Mouse (Mus musculus): ENCODE data around the gene Gtf2e1. TPM values are rescaled to one million over a fixed set of nuclear protein-coding genes. Genes with fewer than 3 reads are reported as not detected.

Gene Gtf2e1
- total and polyA plus RNA-seq, 2 experiments from 2014 or later, result 18.9 to 21.4 TPM

GRCm38 (mm10) chr16:37462886-37463285, 76.7 kb downstream of the Gtf2e1 start:
- no peak overlapping the region for H3K9ac ChIP-seq (replicated peaks; ENCODE audit: low read length)
- H3K27ac ChIP-seq, result no peak overlapping the region
- H3K36me3 ChIP-seq (ENCODE audit: insufficient read depth, low read length), result no peaks in the 10 kb centered on the region
- 69% methylated on average over 4 of the region's 4 CpGs for WGBS
- no peak for ATAC-seq
- H3K4me1 ChIP-seq (ENCODE audit: insufficient read depth, low read length), result no peaks in the 10 kb centered on the region
- no peaks in the 10 kb centered on the region for H3K9me3 ChIP-seq (ENCODE audit: low read length)
- H3K4me2 ChIP-seq (ENCODE audit: low read depth, low read length), result no peak overlapping the region
- DNase-seq (ENCODE audit: low spot score), result no peak
- no peak for TF ChIP-seq CTCF (IDR thresholded peaks at IDR 0.05; ENCODE audit: low read depth)
- no peaks in the 10 kb centered on the region for H3K27me3 ChIP-seq (ENCODE audit: insufficient read depth, low read length)
- H3K4me3 ChIP-seq (ENCODE audit: low read length), result no peak overlapping the region

GRCm38 (mm10) chr16:37461601-37462000, 78.0 kb downstream of the Gtf2e1 start:
- ATAC-seq (no peak), DNase-seq (ENCODE audit: low spot score) (no peak)
- Histone ChIP-seq H3K4me1 (ENCODE audit: insufficient read depth, low read length) (no peaks in the 10 kb centered on the region), H3K9me3 (ENCODE audit: low read length) (no peaks in the 10 kb centered on the region), H3K27me3 (ENCODE audit: insufficient read depth, low read length) (no peaks in the 10 kb centered on the region), H3K4me2 (ENCODE audit: low read depth, low read length) (no peak overlapping the region), H3K4me3 (ENCODE audit: low read length) (no peak overlapping the region), H3K27ac (no peak overlapping the region), H3K9ac (replicated peaks; ENCODE audit: low read length) (no peak overlapping the region), H3K36me3 (ENCODE audit: insufficient read depth, low read length) (no peaks in the 10 kb centered on the region)
- WGBS, result 90% methylated on average over 4 of the region's 4 CpGs
- no peak for TF ChIP-seq CTCF (IDR thresholded peaks at IDR 0.05; ENCODE audit: low read depth)

Other genes starting within 250 kb of the Gtf2e1 start
- 29.0 and 36.0 TPM in 2 replicates for gene Stxbp5l, start 154.8 kb downstream of the Gtf2e1 start, total RNA-seq (2014; rRNA removed)
- gene Stxbp5l, start 154.8 kb downstream of the Gtf2e1 start, polyA plus RNA-seq (2015; fragmentation: Nextera tagmentation; extraction: Ambion mirVana), result 18.1 and 20.0 TPM in 2 replicates
- gene Rabl3, start 96 bp upstream of the Gtf2e1 start, total RNA-seq (2014; rRNA removed), result 6.8 and 17.9 TPM in 2 replicates
- 13.1 and 13.8 TPM in 2 replicates for gene Rabl3, start 96 bp upstream of the Gtf2e1 start, polyA plus RNA-seq (2015; fragmentation: Nextera tagmentation; extraction: Ambion mirVana)
- gene Hgd, start 40.4 kb upstream of the Gtf2e1 start, total RNA-seq (2014; rRNA removed), result 7.3 TPM in 1 of 2 replicates, not detected in the other
- gene Hgd, start 40.4 kb upstream of the Gtf2e1 start, polyA plus RNA-seq (2015; fragmentation: Nextera tagmentation; extraction: Ambion mirVana), result 0.11 and 0.26 TPM in 2 replicates
- 23.0 and 31.3 TPM in 2 replicates for gene Ndufb4, start 114.7 kb upstream of the Gtf2e1 start, total RNA-seq (2014; rRNA removed)
- gene Ndufb4, start 114.7 kb upstream of the Gtf2e1 start, polyA plus RNA-seq (2015; fragmentation: Nextera tagmentation; extraction: Ambion mirVana), result 99.2 and 100 TPM in 2 replicates
- gene Fstl1, start 237.1 kb upstream of the Gtf2e1 start, total RNA-seq (2014; rRNA removed), result 53.1 and 53.5 TPM in 2 replicates
- 71.5 and 71.8 TPM in 2 replicates for gene Fstl1, start 237.1 kb upstream of the Gtf2e1 start, polyA plus RNA-seq (2015; fragmentation: Nextera tagmentation; extraction: Ambion mirVana)